Comparison of ENCODE assay signal across 21 mouse cellular contexts in genomic region chr10:71361044-71361443, GRCm38 (mm10). TPM values are rescaled to one million over a fixed set of nuclear protein-coding genes. Genes with fewer than 3 reads are reported as not detected.
DNase-seq lines count a peak whose midpoint lies in the region; ATAC-seq and TF ChIP-seq lines count a peak whose summit lies in the region.
"Had no signal": no experiment of that assay in that cellular context is flagged by ENCODE, and none has a peak within 500 bp of the region (broad histone marks: within the 10 kb centered on the region; RNA-seq: fewer than 3 reads in every experiment).

No protein-coding gene starts in this region.

- H3K9ac ChIP-seq in heart, adult 2 months (ENCODE audit: low read depth, low read length), result no peak overlapping the region
- H3K9ac ChIP-seq in lung, embryonic 14.5 days, result no peak overlapping the region
- H3K9ac ChIP-seq: embryonic facial prominence, embryonic 15.5 days; heart, embryonic 12.5 days; hindbrain, embryonic 12.5 days; intestine, embryonic 15.5 days; limb, embryonic 13.5 days; liver, embryonic 15.5 days had no signal

- no peak for DNase-seq in heart, adult 2 months
- no peak for DNase-seq in heart, adult 18-20 months
- DNase-seq in Muller cell, postnatal 12 days (ENCODE audit: inconsistent ontology term), result peak; percentile 72
- peak; percentile 92 for DNase-seq in lung, embryonic 14.5 days
- DNase-seq in lung, postnatal 36 days, result peak; percentile 88
- DNase-seq in urinary bladder, postnatal 10 days (ENCODE audit: low spot score), result no peak
- no peak for DNase-seq in MN1 (ENCODE audit: low spot score)
- DNase-seq in ovary, postnatal 14 days (ENCODE audit: low spot score), result no peak
- DNase-seq: cerebellum, adult 18-20 months; gastrocnemius, adult 2 months; heart, postnatal 14 days; right cerebral cortex, postnatal 14 days; thymus, postnatal 36 days had no signal

- TF ChIP-seq POLR2A in heart, adult 2 months (IDR thresholded peaks at IDR 0.05; ENCODE audit: insufficient read depth, low read depth, low read length), result no peak

- no peak for TF ChIP-seq CTCF in heart, adult 2 months (IDR thresholded peaks at IDR 0.05)
- TF ChIP-seq CTCF in lung, embryonic 14.5 days (IDR thresholded peaks at IDR 0.05; ENCODE audit: low read depth), result no peak

- H3K4me2 ChIP-seq in lung, embryonic 14.5 days, result no peak overlapping the region
- H3K4me2 ChIP-seq: intestine, embryonic 15.5 days; limb, embryonic 13.5 days; liver, embryonic 15.5 days had no signal

- peaks cover 8% of the 10 kb centered on the region for H3K4me1 ChIP-seq in heart, adult 2 months (ENCODE audit: control insufficient read depth, insufficient read depth, low read length)
- H3K4me1 ChIP-seq in lung, embryonic 14.5 days (ENCODE audit: insufficient read depth), result peaks cover 6% of the 10 kb centered on the region; the same call in 1 of the 2 replicates

- peak; percentile 69 for ATAC-seq in lung, embryonic 14.5 days (ENCODE audit: insufficient read depth)

- no peaks in the 10 kb centered on the region for H3K9me3 ChIP-seq in lung, embryonic 14.5 days (ENCODE audit: low read depth, low read length)
- H3K9me3 ChIP-seq: embryonic facial prominence, embryonic 15.5 days; heart, embryonic 12.5 days; hindbrain, embryonic 12.5 days; intestine, embryonic 15.5 days; limb, embryonic 13.5 days; liver, embryonic 15.5 days; megakaryocyte, embryonic 14.5 days had no signal

- no peak for TF ChIP-seq EP300 in heart, adult 2 months (IDR thresholded peaks at IDR 0.05; ENCODE audit: insufficient read depth, low read depth, low read length)

- intact Hi-C loops in heart, adult 2 months (cut with DNase I), result no loop called here

- H3K36me3 ChIP-seq in heart, adult 2 months (ENCODE audit: control insufficient read depth, insufficient read depth, low read length), result peaks cover 3% of the 10 kb centered on the region; the same call in 1 of the 2 replicates
- H3K36me3 ChIP-seq in lung, embryonic 14.5 days (ENCODE audit: insufficient read depth), result 0 out of 2 replicates have a peak, but pooled peaks cover 3% of the 10 kb centered on the region
- H3K36me3 ChIP-seq: intestine, embryonic 15.5 days had no signal

- peak overlapping the region; percentile 69 for H3K27ac ChIP-seq in heart, adult 2 months
- no peak overlapping the region for H3K27ac ChIP-seq in lung, embryonic 14.5 days (ENCODE audit: low read depth)
- H3K27ac ChIP-seq: embryonic facial prominence, embryonic 15.5 days; hindbrain, embryonic 12.5 days; intestine, embryonic 15.5 days; kidney, postnatal 0 days; limb, embryonic 13.5 days; liver, embryonic 15.5 days had no signal

- WGBS in heart, adult 2 months, result 69% methylated on average over 7 of the region's 7 CpGs
- 35% methylated on average over 7 of the region's 7 CpGs for WGBS in lung, embryonic 14.5 days

- H3K27me3 ChIP-seq in heart, adult 2 months (ENCODE audit: control insufficient read depth, insufficient read depth, low read length), result no peaks in the 10 kb centered on the region
- no peaks in the 10 kb centered on the region for H3K27me3 ChIP-seq in lung, embryonic 14.5 days (ENCODE audit: insufficient read depth, low read length)
- H3K27me3 ChIP-seq: embryonic facial prominence, embryonic 15.5 days; heart, embryonic 12.5 days; hindbrain, embryonic 12.5 days; intestine, embryonic 15.5 days; limb, embryonic 13.5 days; liver, embryonic 15.5 days; megakaryocyte, embryonic 14.5 days had no signal

- H3K4me3 ChIP-seq in heart, adult 2 months, result no peak overlapping the region
- H3K4me3 ChIP-seq in lung, embryonic 14.5 days (ENCODE audit: low read depth, low read length), result no peak overlapping the region
- H3K4me3 ChIP-seq: gastrocnemius, adult 2 months; hindbrain, embryonic 12.5 days; intestine, embryonic 15.5 days; limb, embryonic 13.5 days; liver, embryonic 15.5 days; megakaryocyte, embryonic 14.5 days had no signal

- H3K79me2 ChIP-seq in heart, adult 2 months (replicated peaks; ENCODE audit: control insufficient read depth, insufficient read depth, low read length), result peaks cover 9% of the 10 kb centered on the region

RNA-seq across cellular contexts. Expression of gene Ipmk, which starts 13.5 kb away (rescaled TPM):
- total RNA-seq in heart, adult 2 months (2021), result 10 to 100 TPM; 12.6 to 17.9 TPM
- polyA plus RNA-seq in heart, adult 2 months (2012; rRNA removed), result 5.0 and 8.5 TPM in 2 replicates
- 10 to 100 TPM; 15.0 to 16.7 TPM for total RNA-seq in heart, adult 18-20 months (2021)
- polyA plus RNA-seq in lung, embryonic 14.5 days (2014; fragmentation: Nextera tagmentation; extraction: Ambion mirVana), result 16.0 and 17.2 TPM in 2 replicates

RNA-seq across cellular contexts. Expression of gene Cisd1, which starts 16.3 kb away (rescaled TPM):
- total RNA-seq in heart, adult 2 months (2021), result 100 to 1,000 TPM; 295 to 338 TPM
- polyA plus RNA-seq in heart, adult 2 months (2012; rRNA removed), result 203 and 212 TPM in 2 replicates
- 100 to 1,000 TPM; 349 to 364 TPM for total RNA-seq in heart, adult 18-20 months (2021)
- polyA plus RNA-seq in lung, embryonic 14.5 days (2014; fragmentation: Nextera tagmentation; extraction: Ambion mirVana), result 93.7 and 94.5 TPM in 2 replicates

Comparison
In these comparisons a context has a peak if more than half of its experiments do, and no peak if none do; other contexts are left out.
1. DNase-seq: peak in Muller cell, postnatal 12 days (single experiment), lung, embryonic 14.5 days (single experiment) and lung, postnatal 36 days (single experiment); none in heart, adult 2 months (0 of 2), heart, adult 18-20 months (0 of 2), urinary bladder, postnatal 10 days (single experiment), MN1 (single experiment) and ovary, postnatal 14 days (single experiment).